14 mouse cellular contexts compared by ENCODE assay signal in the genomic region with DNA sequence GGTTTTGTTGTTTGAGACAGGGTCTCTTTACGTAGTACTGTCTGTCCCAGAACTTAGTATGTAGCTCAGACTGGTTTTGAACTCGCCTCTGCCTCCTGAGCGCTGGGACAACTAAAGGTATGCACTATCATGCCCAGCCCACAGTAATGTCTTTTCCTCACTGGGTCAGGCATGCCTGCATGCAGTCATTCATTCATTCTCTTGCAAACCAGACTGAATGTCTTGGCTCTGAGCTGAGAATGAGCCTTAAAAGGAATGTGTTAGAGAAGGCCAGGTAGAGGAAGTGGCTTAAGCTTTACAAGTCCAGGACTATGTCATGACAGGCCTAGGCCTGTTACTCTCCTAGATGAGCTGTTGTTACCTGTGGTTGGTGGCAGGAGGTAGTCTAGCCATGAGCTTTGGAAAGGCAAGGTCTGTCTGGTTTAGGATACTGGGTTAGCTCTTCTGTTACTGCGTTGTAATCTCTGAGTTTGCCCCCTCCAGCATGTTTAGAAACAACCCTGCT.
"Had no signal": no experiment of that assay in that cellular context is flagged by ENCODE, and none has a peak within 500 bp of the region (broad histone marks: within the 10 kb centered on the region; RNA-seq: fewer than 3 reads in every experiment).

No protein-coding gene starts in this region.

- DNase-seq: lung, adult 2 months; lung, postnatal 14 days; lung, postnatal 36 days; right cerebral cortex, postnatal 14 days; thymus, adult 2 months; thymus, postnatal 25 days had no signal

- H3K27ac ChIP-seq: liver, embryonic 14.5 days; lung, embryonic 15.5 days; macrophage; midbrain, embryonic 13.5 days; neural tube, embryonic 12.5 days; stomach, embryonic 15.5 days; stomach, postnatal 0 days had no signal

- H3K4me3 ChIP-seq: lung, embryonic 15.5 days; megakaryocyte, embryonic 14.5 days; midbrain, embryonic 13.5 days; neural tube, embryonic 12.5 days; stomach, embryonic 15.5 days had no signal

- H3K9ac ChIP-seq: liver, embryonic 14.5 days; lung, embryonic 15.5 days; midbrain, embryonic 13.5 days; neural tube, embryonic 12.5 days; stomach, embryonic 15.5 days had no signal

- H3K9me3 ChIP-seq: lung, embryonic 15.5 days; megakaryocyte, embryonic 14.5 days; midbrain, embryonic 13.5 days; neural tube, embryonic 12.5 days; stomach, embryonic 15.5 days had no signal

- H3K27me3 ChIP-seq: lung, embryonic 15.5 days; megakaryocyte, embryonic 14.5 days; midbrain, embryonic 13.5 days; neural tube, embryonic 12.5 days; stomach, embryonic 15.5 days had no signal

- H3K4me1 ChIP-seq: lung, embryonic 15.5 days; midbrain, embryonic 13.5 days; neural tube, embryonic 12.5 days; stomach, embryonic 15.5 days had no signal
